Mouse (Mus musculus) liver, adult 2 months (tissue): ENCODE results near the gene Gins2.

Experiments
- CTCF ChIP-seq: fragments of 200-500 bp; IDR thresholded peaks from 2 replicates; pipeline ENCODE4 v1.5.1; 2011; ENCODE audit warnings: low read depth, low read length, control low read depth
- POLR2A ChIP-seq: fragments of 200-500 bp; IDR thresholded peaks from 2 replicates; pipeline ENCODE4 v1.6.1; 2011; ENCODE audit warnings: low read length, control low read depth; ENCODE audit not compliant: insufficient read depth; ENCODE audit errors: extremely low read depth

DNA sequence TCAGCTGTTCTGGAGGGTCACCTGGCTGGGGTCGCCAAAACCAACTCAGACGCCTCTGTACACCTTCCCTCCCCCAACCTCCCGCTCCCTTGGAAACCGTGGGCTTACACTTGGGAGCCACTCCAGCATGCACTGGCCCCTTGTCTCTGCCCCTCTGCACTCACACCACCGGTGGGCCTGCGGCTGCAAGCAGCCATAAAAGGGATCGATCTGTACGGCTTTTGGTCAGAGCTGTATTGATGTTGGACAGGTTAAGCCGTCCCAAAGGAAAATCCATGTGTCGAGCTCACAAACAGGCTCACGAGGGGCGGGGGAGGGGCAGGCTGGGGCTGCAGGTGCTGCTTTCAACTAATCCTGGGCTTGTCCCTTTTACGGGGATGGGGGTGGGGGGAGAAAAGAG, 46.1 kb downstream of the Gins2 start:
- TF ChIP-seq CTCF = no peak
- TF ChIP-seq POLR2A = no peak
